In the genomic region with DNA sequence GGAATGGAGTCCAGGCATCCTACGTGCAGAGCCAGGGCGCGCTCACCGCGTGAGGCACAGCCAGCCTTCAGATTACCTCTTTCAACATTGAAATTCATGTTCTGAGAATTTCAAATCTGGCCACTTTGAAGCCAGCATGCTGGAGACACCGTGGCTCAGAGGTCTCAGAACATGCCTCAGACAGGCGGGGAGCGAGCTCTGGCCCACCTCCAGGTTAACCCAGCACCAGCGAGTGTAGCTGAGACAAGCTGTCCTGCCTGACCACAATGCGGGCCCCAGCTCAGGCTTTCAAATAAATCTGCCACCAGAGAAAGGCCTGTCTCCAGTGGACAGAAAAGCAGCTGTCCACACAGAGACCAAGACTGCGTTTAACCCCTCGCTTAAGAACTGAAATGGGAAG, we compare ENCODE assay signal across 12 mouse cellular contexts.
DNase-seq lines count a peak whose midpoint lies in the region; ATAC-seq and TF ChIP-seq lines count a peak whose summit lies in the region.
"Had no signal": no experiment of that assay in that cellular context is flagged by ENCODE, and none has a peak within 500 bp of the region (broad histone marks: within the 10 kb centered on the region; RNA-seq: fewer than 3 reads in every experiment).

No protein-coding gene starts in this region.

- no peak overlapping the region for H3K4me2 ChIP-seq in heart, embryonic 14.5 days (ENCODE audit: low read length)
- H3K4me2 ChIP-seq in hindbrain, embryonic 16.5 days (ENCODE audit: low read length): no peak overlapping the region
- H3K4me2 ChIP-seq: neural tube, embryonic 12.5 days had no signal

- peaks cover 44% of the 10 kb centered on the region for H3K36me3 ChIP-seq in heart, embryonic 14.5 days (ENCODE audit: control insufficient read depth, insufficient read depth, low read length)
- H3K36me3 ChIP-seq in hindbrain, embryonic 16.5 days (ENCODE audit: control insufficient read depth, insufficient read depth, low read length): no peaks in the 10 kb centered on the region

- no peak for DNase-seq in heart, adult 11 months
- no peak for DNase-seq in left cerebral cortex, adult 2 months (ENCODE audit: extremely low spot score in 1 of 2, low spot score in 2 of 2)
- no peak for DNase-seq in left cerebral cortex, adult 8-10 months (ENCODE audit: low spot score in 2 of 2)
- peak; percentile 44 for DNase-seq in NIH3T3 (ENCODE audit: low read depth)
- no peak for DNase-seq in thymus, postnatal 36 days
- DNase-seq: liver; right cerebral cortex, adult 18-20 months; thymus, postnatal 14 days had no signal

- peaks cover 20 to 41% of the 10 kb centered on the region in 2 experiments for H3K4me1 ChIP-seq in heart, embryonic 14.5 days (ENCODE audit: control insufficient read depth in 2 of 2, insufficient read depth in 2 of 2, low read length in 2 of 2)
- no peaks in the 10 kb centered on the region; the same call in 1 of the 2 replicates for H3K4me1 ChIP-seq in hindbrain, embryonic 16.5 days (ENCODE audit: control insufficient read depth, insufficient read depth, low read depth, low read length)

- no peaks in the 10 kb centered on the region for H3K9me3 ChIP-seq in heart, embryonic 14.5 days (ENCODE audit: control insufficient read depth, low read length)
- H3K9me3 ChIP-seq in hindbrain, embryonic 16.5 days (ENCODE audit: control insufficient read depth, low read length): no peaks in the 10 kb centered on the region
- H3K9me3 ChIP-seq: neural tube, embryonic 12.5 days had no signal

- intact Hi-C loops in left cerebral cortex, adult 2 months (cut with DNase I): no loop called here

- H3K9ac ChIP-seq in heart, embryonic 14.5 days (ENCODE audit: low read length): 0 out of 2 replicates have a peak overlapping the region, but pooled peaks have one; percentile 42
- no peak overlapping the region for H3K9ac ChIP-seq in hindbrain, embryonic 16.5 days (ENCODE audit: low read depth, low read length)

- WGBS in heart, embryonic 14.5 days: 73% methylated on average over 12 of the region's 12 CpGs
- WGBS in hindbrain, embryonic 16.5 days: 62% methylated on average over 12 of the region's 12 CpGs

- TF ChIP-seq CTCF in left cerebral cortex, adult 2 months (IDR thresholded peaks at IDR 0.05): no peak

- no peak for ATAC-seq in heart, embryonic 14.5 days (ENCODE audit: insufficient number of reproducible peaks, insufficient read depth, low FRiP score, low read depth)
- ATAC-seq in hindbrain, embryonic 16.5 days: no peak
- ATAC-seq: activated CD4-positive, CD25-positive, alpha-beta regulatory T cell, adult 4 months had no signal

- H3K27me3 ChIP-seq in heart, embryonic 14.5 days (ENCODE audit: control insufficient read depth, insufficient read depth, low read length): no peaks in the 10 kb centered on the region
- H3K27me3 ChIP-seq in hindbrain, embryonic 16.5 days (replicated peaks; ENCODE audit: control insufficient read depth, insufficient read depth, low read length): no peaks in the 10 kb centered on the region
- H3K27me3 ChIP-seq: neural tube, embryonic 12.5 days had no signal

- H3K4me3 ChIP-seq in heart, embryonic 14.5 days (ENCODE audit: control insufficient read depth in 1 of 2, insufficient read depth in 1 of 2, low read depth in 1 of 2, low read length in 2 of 2): no peak overlapping the region
- no peak overlapping the region for H3K4me3 ChIP-seq in left cerebral cortex, adult 2 months
- no peak overlapping the region for H3K4me3 ChIP-seq in hindbrain, embryonic 16.5 days (ENCODE audit: low read length)
- H3K4me3 ChIP-seq: neural tube, embryonic 12.5 days had no signal

- H3K27ac ChIP-seq in heart, embryonic 14.5 days (replicated peaks in 1 of 2; ENCODE audit: control insufficient read depth in 1 of 2, insufficient read depth in 1 of 2, low read depth in 2 of 2, low read length in 2 of 2): peak overlapping the region in 1 of 2 experiments; percentile 20; a peak in 1 of 4 replicates
- peak overlapping the region; percentile 44 for H3K27ac ChIP-seq in left cerebral cortex, adult 2 months
- H3K27ac ChIP-seq in hindbrain, embryonic 16.5 days (ENCODE audit: low read depth, low read length): peak overlapping the region; percentile 21; the same call in 1 of the 2 replicates
- H3K27ac ChIP-seq: neural tube, embryonic 12.5 days had no signal
